Mouse (Mus musculus) heart, adult 18-20 months (tissue): ENCODE results near the gene Actr6. TPM values are rescaled to one million over a fixed set of nuclear protein-coding genes. Genes with fewer than 3 reads are reported as not detected.

Source experiments
- DNase-seq, 2 experiments: peaks; one replicate each; pipeline ENCODE4 v3.0.0; 2021 to 2022; ENCODE audit warnings: mixed read lengths in 1 of 2
- long read RNA-seq, 2 experiments: library from polyadenylated mRNA; stranded (forward); transcript quantifications; one replicate each; pipeline ENCODE4 v2.0.0; 2021
- total RNA-seq, 2 experiments: library from RNA; stranded (reverse); gene quantifications; 2 replicates each; pipeline ENCODE4 v1.2.3; 2021

Gene Actr6
- 10 to 100 TPM; 13.4 to 14.2 TPM for total RNA-seq
- long read RNA-seq, experiment 1, transcript Actr6-201 (11 exons, 1,705 nt), result major isoform, 17 of 19 reads
- long read RNA-seq, experiment 1, partial matches to known transcripts, result 1 of 19 reads
- long read RNA-seq, experiment 1, other reads (novel, unspliced or antisense), result 1 of 19 reads
- long read RNA-seq, experiment 2, transcript Actr6-201 (11 exons, 1,705 nt), result major isoform, 9 of 11 reads
- long read RNA-seq, experiment 2, partial matches to known transcripts, result 0 of 11 reads
- long read RNA-seq, experiment 2, other reads (novel, unspliced or antisense), result 2 of 11 reads

GRCm38 (mm10) chr10:89732001-89732794, at the start of gene Actr6:
Gene Actr6, minus strand, starts transcription at chr10:89732295.
- DNase-seq, result peak; percentile 96 to 98

- no peak for DNase-seq
Measured at GRCm38 (mm10) chr10:89776029-89776428, 43.9 kb upstream of the Actr6 start.

- no peak for DNase-seq
Measured at GRCm38 (mm10) chr10:89771894-89772293, 39.8 kb upstream of the Actr6 start.

GRCm38 (mm10) chr10:89769096-89769495, 37.0 kb upstream of the Actr6 start:
- DNase-seq, result no peak

GRCm38 (mm10) chr10:89768352-89769020, 36.4 kb upstream of the Actr6 start:
- DNase-seq, result no peak

- no peak for DNase-seq
Measured at GRCm38 (mm10) chr10:89765790-89766714, 34.0 kb upstream of the Actr6 start.

GRCm38 (mm10) chr10:89764457-89765121, 32.5 kb upstream of the Actr6 start:
- no peak for DNase-seq

- no peak for DNase-seq
Measured at GRCm38 (mm10) chr10:89760772-89761171, 28.7 kb upstream of the Actr6 start.

GRCm38 (mm10) chr10:89755231-89755630, 23.1 kb upstream of the Actr6 start:
- DNase-seq, result no peak

GRCm38 (mm10) chr10:89751069-89751468, 19.0 kb upstream of the Actr6 start:
- DNase-seq, result no peak

GRCm38 (mm10) chr10:89748619-89749018, 16.5 kb upstream of the Actr6 start:
- peak in 1 of 2 experiments; percentile 41 for DNase-seq

- no peak for DNase-seq
Measured at GRCm38 (mm10) chr10:89747911-89748310, 15.8 kb upstream of the Actr6 start.

GRCm38 (mm10) chr10:89747221-89747905, 15.3 kb upstream of the Actr6 start:
- no peak for DNase-seq

GRCm38 (mm10) chr10:89746581-89746980, 14.5 kb upstream of the Actr6 start:
- no peak for DNase-seq

GRCm38 (mm10) chr10:89745666-89746020, 13.5 kb upstream of the Actr6 start:
- DNase-seq, result no peak

- peak; percentile 93 to 96 for DNase-seq
Measured at GRCm38 (mm10) chr10:89744871-89745665, 13.0 kb upstream of the Actr6 start, which contains the start of gene Uhrf1bp1l. Gene Uhrf1bp1l, plus strand, starts transcription at chr10:89744991.

GRCm38 (mm10) chr10:89744341-89744740, 12.2 kb upstream of the Actr6 start:
- no peak for DNase-seq

GRCm38 (mm10) chr10:89743266-89743665, 11.2 kb upstream of the Actr6 start:
- DNase-seq, result no peak

GRCm38 (mm10) chr10:89740995-89741394, 8.9 kb upstream of the Actr6 start:
- DNase-seq, result no peak

- DNase-seq, result no peak
Measured at GRCm38 (mm10) chr10:89739703-89740102, 7.6 kb upstream of the Actr6 start.
